Mouse (Mus musculus) gonadal fat pad, adult 2 months (tissue): ENCODE measurements around the gene Colgalt2. TPM values are rescaled to one million over a fixed set of nuclear protein-coding genes. Genes with fewer than 3 reads are reported as not detected.

Experiments
- DNase-seq: peaks from one replicate; pipeline ENCODE4 v3.0.0-alpha.2; 2012; ENCODE audit warnings: low read depth
- polyA plus RNA-seq: library from polyadenylated mRNA; depleted of rRNA; stranded (reverse); fragments of >200 nt; gene quantifications from 2 replicates; pipeline ENCODE4 v1.2.3, GENCODE M21; 2012

Gene Colgalt2
- polyA plus RNA-seq, 1 experiment = 0.97 TPM

DNA sequence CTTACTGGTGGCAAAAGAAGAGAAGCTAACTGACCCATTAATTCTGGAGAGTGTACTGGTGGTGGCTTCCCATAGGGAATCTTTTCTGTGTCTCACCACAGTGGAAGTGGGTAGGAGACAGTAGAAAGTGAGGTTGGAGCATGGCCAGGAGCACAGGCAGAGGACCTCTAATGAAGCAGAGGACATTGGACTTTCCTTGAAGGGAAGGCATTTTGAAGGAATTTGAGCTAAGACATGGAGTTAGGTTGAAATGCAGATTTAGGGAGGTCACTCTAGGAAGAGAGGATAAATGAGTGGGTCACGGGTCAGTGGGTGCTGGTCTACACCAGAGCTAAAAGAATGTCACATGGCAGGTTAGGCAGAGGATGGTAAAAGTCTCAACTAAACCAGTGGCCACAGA, 91.2 kb downstream of the Colgalt2 start:
- DNase-seq = no peak

DNA sequence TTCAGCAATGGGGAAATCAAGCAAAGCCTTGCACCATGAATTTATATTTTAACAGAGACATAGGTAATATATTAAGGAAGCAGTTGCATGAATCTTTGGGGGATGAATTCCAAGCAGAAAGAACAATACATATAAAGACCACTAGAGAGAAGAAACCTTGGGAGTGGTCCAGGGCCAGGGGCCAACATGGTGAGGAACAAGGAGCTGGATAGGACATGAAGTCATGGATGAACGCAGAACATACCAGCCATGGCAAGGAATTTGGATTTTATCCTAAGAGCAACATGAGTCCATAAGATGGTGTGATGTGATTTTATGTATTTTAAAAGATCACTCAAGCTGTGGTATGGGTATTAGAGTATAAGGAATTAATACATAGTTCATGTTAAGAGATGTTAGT, 92.6 kb downstream of the Colgalt2 start:
- no peak for DNase-seq

- DNase-seq = no peak
These were observed 97.2 kb downstream of the Colgalt2 start for GRCm38 (mm10) chr1:152496831-152497230.

- DNase-seq = no peak
These were observed 98.0 kb downstream of the Colgalt2 start for GRCm38 (mm10) chr1:152497581-152497980.

DNA sequence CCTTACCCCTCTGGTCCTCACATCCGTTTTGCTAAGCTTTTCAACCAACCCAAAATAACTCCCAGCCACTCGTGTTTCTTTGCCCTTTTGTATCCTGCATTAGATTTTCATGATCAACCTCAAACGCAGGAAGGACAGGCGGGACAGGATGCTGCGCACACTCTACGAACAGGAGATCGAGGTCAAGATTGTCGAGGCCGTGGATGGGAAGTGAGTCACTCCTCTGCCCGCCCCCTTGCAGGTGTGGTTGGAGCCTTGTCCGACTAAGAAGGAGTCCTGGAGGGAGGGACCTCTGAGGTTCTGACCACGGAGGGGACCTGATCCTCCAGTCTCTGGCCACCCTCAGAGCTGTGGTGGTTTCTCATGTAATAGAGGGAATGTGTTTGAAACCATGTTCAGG, 100.2 kb downstream of the Colgalt2 start:
- no peak for DNase-seq

DNA sequence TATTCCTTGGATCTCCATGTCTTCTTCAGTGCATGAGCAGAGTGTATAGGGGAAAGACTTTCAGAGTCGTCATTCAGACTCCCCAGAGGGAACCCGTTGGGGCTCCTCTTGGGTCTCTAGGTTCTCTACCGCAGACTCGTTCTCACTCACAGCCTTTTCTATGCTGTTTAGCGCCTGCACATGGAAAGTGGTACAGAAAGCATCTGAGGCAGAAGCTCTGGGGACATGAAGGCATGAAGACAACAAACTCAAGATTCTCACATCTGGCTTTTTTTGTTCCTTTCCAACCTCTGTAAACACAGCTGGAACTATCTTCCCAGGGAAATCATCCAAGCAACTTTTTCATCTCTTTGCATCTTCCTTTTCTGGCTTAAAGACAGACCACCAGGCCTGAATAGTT, 106.5 kb downstream of the Colgalt2 start:
- no peak for DNase-seq

DNA sequence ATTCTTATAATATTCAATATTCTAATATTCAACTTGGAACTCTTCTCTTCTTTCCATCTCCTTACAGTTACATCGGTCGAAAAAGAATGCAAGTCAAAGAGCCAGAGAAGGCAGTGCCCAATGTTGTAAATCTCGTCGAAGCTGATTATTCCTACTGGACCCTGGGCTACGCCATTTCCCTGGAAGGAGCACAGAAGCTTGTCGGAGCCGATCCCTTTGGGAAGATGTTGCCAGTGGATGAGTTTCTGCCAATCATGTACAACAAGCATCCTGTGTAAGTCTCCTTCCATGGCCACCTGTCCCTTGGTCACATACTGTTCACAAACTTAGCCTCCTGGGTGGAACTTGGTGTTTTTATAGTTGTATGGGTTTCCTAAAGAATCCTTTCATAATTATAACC, 107.1 kb downstream of the Colgalt2 start:
- DNase-seq = no peak

DNA sequence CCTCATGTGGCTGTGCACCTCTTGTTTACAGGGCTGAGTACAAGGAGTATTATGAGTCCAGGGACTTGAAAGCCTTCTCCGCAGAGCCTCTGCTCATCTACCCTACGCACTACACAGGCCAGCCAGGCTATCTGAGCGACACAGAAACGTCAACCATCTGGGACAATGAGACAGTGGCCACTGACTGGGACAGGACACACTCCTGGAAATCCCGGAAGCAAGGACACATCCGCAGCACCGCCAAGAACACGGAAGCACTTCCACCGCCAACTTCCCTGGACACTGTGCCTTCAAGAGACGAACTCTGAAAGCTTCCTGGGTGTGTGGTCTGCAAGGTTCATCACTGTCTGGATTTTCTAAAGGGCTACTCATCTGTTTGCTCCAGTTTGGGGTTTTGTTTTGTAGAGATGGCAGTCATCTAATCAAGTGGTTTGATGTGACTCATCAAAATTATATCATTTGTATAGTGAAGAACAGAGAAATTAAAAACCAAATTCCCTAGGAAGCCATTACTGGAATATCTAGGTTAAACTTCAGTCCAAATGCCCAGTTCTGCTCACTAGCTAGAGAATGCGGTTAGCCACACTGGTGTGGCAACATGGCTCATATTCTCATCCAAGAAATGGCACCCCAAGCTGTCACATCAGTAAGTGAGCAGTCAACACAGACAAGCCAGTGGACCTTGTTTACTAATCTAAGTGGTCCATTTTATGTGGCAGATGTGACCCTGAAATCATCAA, 109.0 kb downstream of the Colgalt2 start:
- no peak for DNase-seq

GRCm38 (mm10) chr1:152511237-152511636, 111.6 kb downstream of the Colgalt2 start:
- DNase-seq = no peak

- DNase-seq = no peak
These were observed 114.6 kb downstream of the Colgalt2 start for GRCm38 (mm10) chr1:152514256-152514655.

GRCm38 (mm10) chr1:152517057-152517570, 117.5 kb downstream of the Colgalt2 start:
- no peak for DNase-seq

- DNase-seq = no peak
These were observed 119.3 kb downstream of the Colgalt2 start for GRCm38 (mm10) chr1:152518971-152519370.

- DNase-seq = no peak
These were observed 121.4 kb downstream of the Colgalt2 start for GRCm38 (mm10) chr1:152520798-152521575.

- DNase-seq = no peak
These were observed 122.6 kb downstream of the Colgalt2 start for GRCm38 (mm10) chr1:152522226-152522625.

DNA sequence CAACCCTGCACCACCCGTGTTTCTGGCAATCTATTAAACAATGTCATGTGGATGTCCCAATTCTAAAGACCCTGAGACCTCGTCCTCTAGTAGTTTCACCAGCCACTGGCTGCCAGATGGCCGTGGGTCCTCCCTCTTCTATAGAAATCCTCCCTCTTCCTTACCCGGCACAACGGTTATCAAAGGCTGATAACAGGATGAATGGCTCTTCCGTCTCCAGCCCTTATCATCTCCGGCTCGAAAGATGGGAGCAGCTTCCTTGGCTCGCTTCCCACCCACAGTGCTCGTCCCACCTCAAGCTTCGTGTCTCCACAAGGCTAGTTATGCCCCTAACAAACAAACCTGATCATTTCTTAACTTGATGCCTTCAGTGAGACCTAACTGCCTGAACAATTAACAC, 123.7 kb downstream of the Colgalt2 start:
- DNase-seq = no peak

GRCm38 (mm10) chr1:152524098-152524892, 124.7 kb downstream of the Colgalt2 start:
- DNase-seq = peak; percentile 16

DNA sequence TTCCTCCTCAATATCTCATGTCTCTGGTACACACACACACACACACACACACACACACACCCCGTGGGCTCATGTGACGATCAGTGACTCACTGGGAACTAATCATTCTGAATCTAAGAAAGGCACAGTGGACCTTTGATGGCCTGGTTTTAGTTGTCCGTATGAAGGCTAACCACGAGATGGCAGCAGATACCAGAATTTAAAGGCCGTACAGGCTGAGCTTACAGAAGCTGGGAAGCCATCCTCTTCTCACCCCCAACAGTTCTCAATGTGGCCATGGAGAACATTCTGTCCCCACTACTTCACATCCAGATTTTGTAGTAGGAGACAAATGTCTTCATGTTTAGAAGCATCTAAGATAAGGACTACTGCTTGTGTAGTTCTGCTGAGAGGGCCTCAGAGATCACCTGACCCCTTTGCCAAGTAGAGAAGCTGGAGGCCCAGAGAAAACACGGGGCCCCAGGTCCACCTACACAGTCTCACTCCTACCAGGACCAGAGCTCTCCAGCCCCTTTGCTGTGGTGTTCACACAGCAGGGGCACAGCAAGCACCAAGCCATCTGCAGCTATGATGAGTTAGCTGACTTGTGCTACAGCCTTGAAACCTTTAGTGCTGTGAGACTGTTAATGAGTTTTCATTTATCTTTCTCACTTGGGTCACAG, 125.5 kb downstream of the Colgalt2 start:
- peak; percentile 16 for DNase-seq

GRCm38 (mm10) chr1:152526154-152526553, 126.5 kb downstream of the Colgalt2 start:
- DNase-seq = no peak

- no peak for DNase-seq
These were observed 128.6 kb downstream of the Colgalt2 start for GRCm38 (mm10) chr1:152528214-152528613.

- DNase-seq = no peak
These were observed 129.1 kb downstream of the Colgalt2 start for GRCm38 (mm10) chr1:152528778-152529177.

GRCm38 (mm10) chr1:152531498-152531897, 131.9 kb downstream of the Colgalt2 start:
- DNase-seq = no peak

GRCm38 (mm10) chr1:152534531-152534930, 134.9 kb downstream of the Colgalt2 start:
- DNase-seq = no peak
